Mouse (Mus musculus) T-helper 17 cell (primary cell): ENCODE data around the gene Wdr54.

ENCODE experiments used
- in situ Hi-C, 2 experiments: fragments of 300-600 bp; cut with MboI, MseI; formaldehyde crosslinking; loops; 1 replicate in 1 of 2; 2 replicates in 1 of 2; pipeline ENCODE4 v1.15.1; 2025; ENCODE audit warnings: high pct_unique_total_duplicates in 2 of 2

Gene Wdr54

DNA sequence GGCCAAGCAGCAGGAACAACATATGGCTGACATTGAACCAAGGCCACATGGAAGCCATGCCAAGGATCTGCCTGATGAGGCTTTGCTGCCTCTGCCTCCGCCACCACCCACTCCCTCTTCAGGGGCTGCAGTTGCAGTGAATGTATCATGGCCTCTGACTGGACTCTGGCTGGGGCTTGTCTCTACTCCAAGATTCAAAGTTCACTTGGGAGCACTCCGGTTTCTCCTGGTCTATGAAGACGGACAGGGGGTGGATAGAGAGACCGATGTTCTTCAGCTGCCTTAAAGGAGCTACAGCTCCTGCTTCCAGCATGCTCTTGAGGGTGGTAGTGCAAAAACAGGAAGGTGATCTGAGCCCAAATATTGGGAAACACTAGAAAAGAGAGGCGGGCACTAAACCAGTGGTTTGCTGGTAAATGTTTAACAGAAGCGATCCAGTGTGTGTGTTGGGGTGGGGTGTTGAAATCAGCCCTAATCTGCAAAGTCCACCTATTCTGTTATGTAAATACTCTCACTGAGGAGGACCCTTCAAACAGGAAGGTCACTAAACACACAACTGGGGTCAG is 24.6 kb downstream of the Wdr54 start:
- in situ Hi-C loops = no loop called here

DNA sequence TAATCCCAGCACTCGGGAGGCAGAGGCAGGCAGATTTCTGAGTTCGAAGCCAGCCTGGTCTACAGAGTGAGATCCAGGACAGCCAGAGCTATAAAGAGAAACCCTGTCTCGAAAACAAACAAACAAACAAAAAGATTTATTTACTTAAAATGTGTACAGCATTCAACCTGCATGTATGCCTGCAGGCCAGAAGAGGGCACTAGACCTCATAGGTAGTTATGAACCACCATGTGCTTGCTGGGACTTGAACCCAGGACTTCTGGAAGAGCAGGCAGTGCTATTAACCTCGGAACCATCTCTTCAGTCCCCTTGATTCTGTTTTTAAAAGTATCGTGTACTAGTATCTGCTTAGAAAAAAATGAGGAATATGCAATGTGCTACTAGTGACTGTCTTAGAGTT is 28.8 kb downstream of the Wdr54 start:
- in situ Hi-C loops = no loop called here

DNA sequence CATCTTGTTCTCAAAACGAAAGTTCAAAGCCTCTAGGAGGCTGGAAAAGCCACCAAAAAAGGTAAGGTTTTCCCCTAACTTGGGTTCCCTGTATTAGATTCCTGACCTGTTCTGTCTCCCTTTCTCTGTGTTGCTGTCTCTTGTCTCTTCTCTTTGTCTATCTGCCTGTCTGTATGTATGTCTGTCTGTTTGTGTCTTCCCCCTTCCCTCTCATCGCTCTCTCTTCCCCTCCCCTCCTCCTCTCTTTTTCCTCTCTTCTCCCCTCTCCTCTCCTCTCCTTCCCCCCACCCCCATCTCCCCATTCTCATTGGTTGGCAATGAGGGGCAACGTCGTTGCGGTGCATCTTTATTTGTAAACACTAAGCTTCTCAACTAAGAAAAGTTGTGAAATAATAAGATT is 30.9 kb downstream of the Wdr54 start, which contains the start of gene Ino80b:
Gene Ino80b, minus strand, starts transcription at position 101 of the 400 bp plus-strand sequence.
- in situ Hi-C loops = no loop called here

DNA sequence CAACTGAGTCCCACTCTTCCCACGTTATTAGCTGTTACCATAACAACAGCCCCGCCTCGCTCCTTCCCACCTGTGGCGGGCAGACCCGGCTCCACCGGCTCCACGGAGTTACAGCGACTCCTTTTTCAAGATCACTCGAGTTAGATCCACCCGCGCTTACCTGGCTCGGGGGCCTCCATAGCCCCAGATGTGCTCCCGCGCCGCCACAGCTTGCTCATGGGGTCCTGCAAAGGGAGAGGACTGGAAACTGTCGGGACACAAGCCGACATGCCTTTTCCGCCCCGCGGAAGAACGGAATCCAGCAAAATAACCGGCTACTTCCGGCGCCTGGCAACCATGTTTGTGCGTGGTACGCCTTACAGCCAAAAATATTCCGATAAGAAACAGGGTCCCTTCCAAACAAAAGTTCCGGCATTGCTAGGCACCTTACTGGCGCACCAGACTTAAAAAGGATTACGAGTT is 31.3 kb downstream of the Wdr54 start:
- in situ Hi-C loops = no loop called here

DNA sequence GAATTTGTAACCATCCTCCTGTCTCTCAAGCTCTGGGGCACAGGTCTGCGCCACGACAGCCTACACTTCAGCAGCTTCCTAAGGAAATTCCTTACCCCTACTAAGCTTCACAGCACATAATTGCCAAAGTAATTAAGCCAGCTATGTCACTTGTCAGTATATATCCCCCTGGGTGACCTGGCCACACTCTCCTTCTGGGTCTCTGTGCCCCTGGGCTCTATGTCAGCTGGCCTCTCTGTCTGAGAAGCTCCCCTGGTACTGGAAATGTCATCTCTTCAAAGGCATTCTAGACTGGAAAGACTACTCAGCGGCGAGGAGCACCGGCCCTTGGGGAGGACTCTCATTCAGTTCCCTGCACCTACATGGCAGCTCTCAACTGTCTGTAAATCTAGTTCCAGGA is 33.2 kb downstream of the Wdr54 start:
- in situ Hi-C loops = no loop called here

DNA sequence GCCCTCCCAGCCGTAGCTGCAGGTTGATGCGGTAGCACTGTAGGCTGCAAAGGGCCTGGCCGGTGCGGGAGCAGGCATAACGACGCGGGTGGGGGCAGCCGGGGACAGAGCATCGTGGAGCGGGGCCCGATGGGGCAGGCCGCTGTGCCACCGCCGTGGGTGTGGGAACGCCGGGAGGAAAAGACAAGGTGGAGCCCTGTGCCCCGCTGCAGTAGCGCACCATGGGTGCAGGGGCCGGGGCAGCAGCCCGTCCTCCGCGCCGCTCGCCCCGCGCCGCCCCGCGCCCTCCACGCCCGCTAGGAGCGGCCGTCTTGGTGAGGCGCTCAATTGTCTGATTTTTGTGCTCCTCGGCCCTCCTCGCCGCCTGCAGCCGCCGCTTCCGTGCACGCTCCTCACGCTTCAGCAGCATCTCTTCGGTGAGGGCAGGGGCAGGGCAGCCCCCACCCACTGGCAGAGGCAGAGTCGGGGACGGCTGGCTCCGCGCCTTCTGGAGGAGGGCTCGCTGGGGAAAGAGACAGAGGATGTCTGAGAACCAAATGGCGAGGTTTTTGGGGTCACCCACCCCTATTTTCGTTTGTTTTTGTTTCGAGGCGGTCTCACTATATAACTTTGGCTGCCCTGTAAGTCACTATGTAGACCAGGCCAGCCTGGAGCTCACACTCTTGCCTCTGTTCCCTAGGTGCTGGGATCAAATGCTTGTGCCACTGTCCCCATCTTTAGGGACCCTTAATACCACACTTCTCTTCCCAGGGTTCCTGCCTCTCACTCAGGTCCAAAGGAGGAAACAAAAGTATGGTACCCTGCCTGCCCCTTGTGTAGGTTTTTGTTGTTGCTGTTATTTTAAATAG is 34.1 kb downstream of the Wdr54 start:
- in situ Hi-C loops = no loop called here

DNA sequence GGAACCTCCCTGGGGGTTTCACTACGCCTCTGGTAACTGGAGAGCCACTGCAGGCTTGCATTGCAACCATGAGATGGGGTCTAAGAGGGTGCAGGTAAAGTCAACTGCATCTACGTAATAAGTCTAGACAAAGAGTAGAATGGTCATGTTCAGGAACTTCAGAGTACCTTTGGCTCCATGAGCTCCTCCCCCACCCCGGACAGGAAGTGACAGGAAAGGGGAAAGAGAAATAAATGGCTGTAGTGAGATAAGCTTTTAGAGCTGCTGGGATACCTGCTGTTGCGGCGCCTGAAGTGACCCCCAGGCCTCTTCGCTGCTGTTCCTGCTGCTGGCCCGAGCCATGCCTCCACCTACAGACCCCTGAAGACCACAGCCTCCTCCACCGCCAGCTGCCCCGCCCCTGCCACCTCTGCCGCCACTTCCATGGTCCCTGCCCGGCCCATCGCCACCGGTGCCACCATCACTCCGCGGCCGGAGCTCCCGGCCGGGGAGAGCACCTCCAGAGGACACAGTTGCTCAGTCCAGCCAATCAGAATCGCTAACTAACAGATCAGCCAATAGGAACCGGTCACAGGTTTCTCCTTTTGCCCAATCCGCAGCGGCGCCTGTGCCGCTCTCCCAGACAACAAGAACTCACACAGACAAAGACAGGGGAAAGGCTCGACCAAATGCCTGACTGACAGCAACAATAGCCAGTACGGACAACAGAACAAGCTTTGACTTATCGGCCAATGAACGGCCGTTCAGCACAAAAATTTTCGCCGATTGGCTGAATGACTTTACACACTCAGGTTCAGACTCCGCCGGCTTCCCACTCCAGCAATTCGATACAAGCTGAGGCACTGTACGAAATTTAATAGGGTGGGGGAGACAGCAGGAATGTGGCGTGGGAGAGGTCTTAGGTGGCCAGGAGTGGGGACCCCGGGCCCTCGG is 35.0 kb downstream of the Wdr54 start, which contains the start of gene Wbp1:
Gene Wbp1, minus strand, starts transcription at position 630 of the 933 bp plus-strand sequence.
- in situ Hi-C loops = no loop called here

DNA sequence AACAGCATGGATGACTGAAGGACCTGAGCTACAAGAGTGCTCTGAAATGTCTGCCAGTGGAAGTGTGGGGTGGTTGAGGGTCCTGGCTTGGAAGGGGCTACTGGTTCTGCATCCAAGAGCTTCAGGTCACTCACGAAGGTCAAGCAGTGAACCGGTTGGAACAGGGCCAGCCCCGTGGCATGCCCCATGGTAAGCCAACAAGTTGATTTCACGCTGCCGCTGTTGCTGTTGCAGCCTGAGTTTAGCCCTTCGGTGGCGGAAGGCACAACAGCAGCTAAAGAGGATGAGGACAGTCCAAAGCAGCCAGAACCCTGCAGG is 36.5 kb downstream of the Wdr54 start:
- in situ Hi-C loops = loop anchor here in 1 of 2 experiments (5.0 to 10.0 kb wide), 2 partner anchors 47 to 875 kb away; partner anchors contain the start of gene Tlx2

DNA sequence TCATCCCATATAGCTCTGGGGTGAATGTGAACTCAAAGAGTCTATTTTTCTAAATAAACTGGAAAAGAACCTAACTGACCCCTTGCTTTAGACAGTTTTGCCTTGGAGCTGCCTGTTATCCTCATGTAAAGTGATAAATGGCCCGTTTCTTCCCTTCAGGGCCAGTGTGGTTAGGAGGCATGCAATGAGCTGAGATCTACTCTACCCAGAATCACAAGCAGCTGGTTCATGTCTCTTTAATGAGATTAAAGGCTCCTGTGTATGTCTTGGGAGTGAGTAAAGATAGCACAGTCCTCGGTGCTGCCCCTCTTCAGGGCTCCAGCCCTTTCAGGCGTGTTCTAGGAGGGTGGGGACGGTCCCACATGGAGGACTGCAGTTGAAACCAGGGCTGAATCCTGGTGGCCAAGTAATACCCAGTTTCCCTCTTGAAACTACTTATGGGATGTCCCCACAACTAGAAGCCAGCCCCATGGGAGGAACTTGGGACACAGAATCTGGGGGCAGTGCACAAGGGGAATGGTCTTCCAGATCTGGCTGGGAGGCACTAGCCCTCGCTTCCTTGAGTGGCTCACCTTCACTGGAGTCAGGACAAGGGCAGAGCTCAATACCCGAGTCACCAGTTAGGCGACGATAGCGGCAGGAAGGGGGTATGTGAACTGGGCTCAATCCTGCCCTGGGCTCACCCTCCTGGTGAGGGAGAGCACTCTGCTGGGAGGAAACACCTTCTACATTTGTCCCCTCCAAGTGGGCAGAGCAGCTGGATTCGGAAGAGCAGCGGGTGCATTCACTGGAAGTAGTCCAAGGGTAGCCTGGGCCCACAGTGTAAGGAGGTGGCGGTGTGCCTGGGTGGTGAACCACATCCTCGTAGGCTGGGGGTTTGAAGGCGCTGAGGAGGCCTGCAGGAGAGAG is 37.1 kb downstream of the Wdr54 start:
- in situ Hi-C loops = loop anchor here in 1 of 2 experiments (5.0 to 10.0 kb wide), 2 partner anchors 47 to 876 kb away; partner anchors contain the start of gene Tlx2

DNA sequence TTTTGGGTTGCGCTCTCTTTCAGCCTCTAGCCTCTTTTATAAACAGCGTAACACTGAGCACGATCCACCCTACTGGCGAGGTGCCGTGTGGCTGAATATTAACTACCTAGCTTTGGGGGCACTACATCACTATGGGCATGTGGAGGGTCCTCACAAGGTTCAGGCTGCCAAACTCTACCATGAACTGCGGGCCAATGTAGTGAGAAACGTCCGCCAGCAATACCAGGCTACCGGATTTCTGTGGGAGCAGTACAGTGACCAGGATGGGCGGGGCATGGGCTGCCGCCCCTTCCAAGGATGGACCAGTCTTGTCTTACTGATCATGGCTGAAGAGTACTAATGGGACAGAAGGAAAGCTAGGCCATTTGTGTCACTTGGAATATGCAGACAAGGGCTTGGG is 37.8 kb downstream of the Wdr54 start:
- in situ Hi-C loops = loop anchor here in 1 of 2 experiments (5.0 to 10.0 kb wide), 2 partner anchors 46 to 876 kb away; partner anchors contain the start of gene Tlx2

DNA sequence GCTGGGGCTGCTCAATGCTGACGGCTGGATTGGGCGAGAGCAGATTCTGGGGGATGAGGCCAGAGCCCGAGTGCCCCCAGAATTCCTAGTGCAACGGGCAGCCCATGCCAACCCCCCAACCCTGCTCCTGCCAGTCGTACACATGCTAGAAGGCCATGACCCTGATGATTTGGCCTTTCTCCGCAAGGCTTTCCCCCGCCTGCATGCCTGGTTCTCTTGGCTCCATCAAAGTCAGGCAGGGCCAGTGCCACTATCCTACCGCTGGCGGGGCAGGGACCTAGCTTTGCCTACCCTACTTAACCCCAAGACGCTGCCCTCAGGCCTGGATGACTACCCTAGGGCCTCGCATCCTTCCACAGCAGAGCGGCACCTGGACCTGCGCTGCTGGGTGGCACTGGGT is 38.6 kb downstream of the Wdr54 start:
- in situ Hi-C loops = loop anchor here in 1 of 2 experiments (5.0 to 10.0 kb wide), 2 partner anchors 45 to 877 kb away; partner anchors contain the start of gene Tlx2

DNA sequence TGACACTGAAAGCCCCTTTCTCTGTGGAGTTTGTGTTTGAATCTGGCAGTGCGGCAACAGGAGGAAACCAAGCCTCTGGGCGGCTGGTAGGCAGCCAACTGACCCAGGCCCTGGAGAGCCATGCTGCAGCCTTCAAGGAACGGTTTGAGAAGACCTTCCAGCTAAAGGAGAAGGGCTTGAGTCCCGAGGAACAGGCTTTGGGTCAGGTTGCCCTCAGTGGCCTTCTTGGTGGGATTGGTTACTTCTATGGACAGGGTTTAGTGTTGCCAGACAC is 39.1 kb downstream of the Wdr54 start:
- in situ Hi-C loops = loop anchor here in 1 of 2 experiments (5.0 to 10.0 kb wide), 2 partner anchors 45 to 878 kb away; partner anchors contain the start of gene Tlx2

DNA sequence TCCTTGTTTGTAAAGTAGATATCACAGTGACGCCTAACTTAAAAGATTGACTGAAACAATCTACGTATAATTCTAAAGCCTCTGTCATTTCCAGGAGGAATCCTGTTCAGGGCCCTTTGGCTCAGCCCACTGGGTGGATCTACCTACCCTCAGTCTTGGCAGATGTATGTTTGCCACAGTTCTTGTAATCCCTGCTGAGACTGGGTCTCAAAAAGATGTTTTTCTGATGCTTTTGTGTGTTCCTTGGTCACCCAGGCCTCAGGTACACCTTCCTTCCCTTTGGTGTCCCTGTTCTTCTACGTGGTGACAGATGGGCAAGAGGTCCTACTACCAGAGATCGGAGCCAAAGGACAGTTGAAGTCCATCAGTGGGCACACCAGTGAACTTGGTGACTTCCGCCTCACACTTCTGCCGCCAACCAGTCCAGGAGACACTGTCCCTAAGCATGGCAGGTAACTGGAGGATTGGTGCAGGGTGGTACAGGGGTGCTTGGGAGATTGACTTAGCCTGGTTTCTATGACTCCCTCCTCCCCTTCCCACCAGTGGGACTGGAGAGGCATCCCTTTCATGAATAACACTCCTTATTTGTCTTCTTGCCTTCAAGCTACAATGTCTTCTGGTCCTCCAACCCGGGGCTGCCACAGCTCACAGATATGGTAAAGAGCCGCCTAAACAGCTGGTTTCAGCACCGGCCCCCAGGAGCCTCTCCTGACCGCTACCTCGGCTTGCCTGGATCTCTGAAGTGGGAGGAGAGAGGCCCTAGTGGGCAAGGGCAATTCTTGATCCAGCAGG is 39.6 kb downstream of the Wdr54 start:
- in situ Hi-C loops = loop anchor here in 1 of 2 experiments (5.0 to 10.0 kb wide), 2 partner anchors 44 to 878 kb away; partner anchors contain the start of gene Tlx2

DNA sequence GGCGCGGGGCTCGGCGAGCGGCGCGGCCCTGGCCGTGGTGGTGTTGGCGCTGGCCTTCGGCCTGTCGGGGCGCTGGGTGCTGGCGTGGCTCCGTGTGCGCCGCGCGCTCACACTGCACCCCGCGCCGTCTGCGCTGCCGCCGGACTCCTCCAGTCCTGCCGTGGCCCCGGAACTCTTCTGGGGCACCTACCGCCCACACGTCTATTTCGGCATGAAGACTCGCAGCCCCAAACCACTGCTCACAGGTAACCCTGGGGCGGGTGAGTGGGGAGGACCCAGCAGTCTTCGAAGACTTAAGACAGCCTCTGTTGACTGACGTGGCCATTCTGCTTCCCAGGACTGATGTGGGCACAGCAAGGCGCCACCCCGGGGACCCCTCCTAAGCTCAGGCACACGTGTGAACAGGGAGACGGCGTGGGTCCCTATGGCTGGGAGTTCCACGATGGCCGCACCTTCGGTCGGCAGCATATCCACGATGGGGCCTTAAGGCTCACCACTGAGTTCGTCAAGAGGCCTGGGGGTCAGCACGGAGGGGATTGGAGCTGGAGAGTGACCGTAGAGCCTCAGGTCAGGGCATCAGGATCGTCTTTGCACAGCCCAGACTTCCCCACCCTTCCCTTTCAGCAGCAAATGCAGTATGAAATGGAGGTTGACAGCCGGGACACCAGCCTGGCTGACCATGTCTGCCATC is 40.4 kb downstream of the Wdr54 start:
- in situ Hi-C loops = loop anchor here in 1 of 2 experiments (5.0 to 10.0 kb wide), 2 partner anchors 44 to 879 kb away; partner anchors contain the start of gene Tlx2

DNA sequence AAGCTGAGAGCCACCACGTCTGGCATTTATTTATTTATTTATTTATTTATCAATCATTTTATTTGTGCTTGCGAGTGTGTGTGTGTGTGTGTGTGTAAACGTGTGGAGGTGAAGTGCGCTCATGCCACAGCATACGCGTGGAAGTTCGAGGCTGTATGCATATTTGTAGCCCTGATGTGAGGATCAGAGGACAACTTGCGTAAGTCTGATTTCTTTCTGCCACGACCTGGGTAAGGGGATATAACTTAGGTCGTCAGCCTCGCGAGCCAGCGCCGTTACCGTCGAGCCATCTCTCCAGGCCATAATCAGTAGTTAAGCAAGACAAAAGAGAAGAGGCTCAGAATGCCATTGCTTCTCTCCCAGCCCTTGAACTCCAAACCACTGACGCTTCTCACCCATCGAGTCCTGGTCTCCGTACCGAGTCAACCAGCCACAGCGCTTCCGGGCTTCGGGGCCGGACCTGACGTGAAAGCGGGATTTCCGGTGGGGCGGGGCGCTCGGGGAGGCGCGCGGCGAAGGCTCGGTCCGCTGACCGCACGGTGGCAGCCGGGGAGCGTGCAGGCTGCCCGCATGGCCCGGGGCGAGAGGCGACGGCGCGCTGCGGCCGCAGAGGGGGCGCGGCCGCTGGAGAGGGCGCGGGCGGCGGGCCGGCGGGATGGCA is 41.1 kb downstream of the Wdr54 start, which contains the start of gene Mogs:
Gene Mogs, plus strand, starts transcription at position 486 of the 661 bp plus-strand sequence.
- in situ Hi-C loops = loop anchor here in 1 of 2 experiments (5.0 to 10.0 kb wide), 2 partner anchors 43 to 880 kb away; partner anchors contain the start of gene Tlx2

DNA sequence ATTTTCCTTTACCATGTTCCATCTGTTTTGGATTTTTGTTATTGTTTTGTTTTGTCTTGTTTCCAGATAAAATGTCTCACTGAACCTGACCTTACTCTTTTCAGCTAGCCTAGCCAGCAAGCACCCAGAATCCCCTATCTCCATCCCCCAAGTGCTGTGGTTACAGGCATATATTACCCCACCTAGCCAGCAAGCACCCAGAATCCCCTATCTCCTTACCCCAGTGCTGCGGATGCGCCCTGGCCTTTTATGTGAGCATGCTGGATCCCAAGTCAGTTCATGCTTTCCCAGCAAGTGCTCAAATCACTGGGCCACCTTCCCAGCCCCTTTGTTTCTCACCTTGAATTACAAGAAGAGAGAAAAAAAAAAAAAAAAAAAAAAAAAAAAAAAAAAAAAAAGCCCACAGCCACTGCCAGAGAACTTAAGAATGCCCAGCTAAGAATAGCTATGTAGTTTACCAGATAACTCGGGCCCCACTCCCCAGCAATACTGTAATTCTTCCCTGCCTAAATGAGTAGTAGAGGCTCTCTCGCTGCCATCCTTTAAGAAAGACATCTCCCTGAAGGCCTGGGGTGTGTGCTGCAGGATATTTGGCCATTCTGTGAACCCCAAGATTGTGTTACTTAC is 44.6 kb downstream of the Wdr54 start:
- in situ Hi-C loops = loop anchor here in 1 of 2 experiments (10.0 kb wide), 1 partner anchor 883 kb away; no protein-coding TSS in a partner anchor
